Mouse (Mus musculus): ENCODE results near the gene Dgcr2.

- no peak for TF ChIP-seq EP300 (IDR thresholded peaks at IDR 0.05; ENCODE audit: low read depth)
- no peak for TF ChIP-seq CTCF (IDR thresholded peaks at IDR 0.05; ENCODE audit: low read depth)
Measured at GRCm38 (mm10) chr16:17914307-17915249, 16.2 kb upstream of the Dgcr2 start, which contains the start of gene Gsc2.

Data from heart, postnatal 0 days (tissue).